Mouse (Mus musculus): ENCODE results near the gene 9230112D13Rik. TPM values are rescaled to one million over a fixed set of nuclear protein-coding genes. Genes with fewer than 3 reads are reported as not detected.

9230112D13Rik gene
- total and polyA plus RNA-seq, 3 experiments, result 1.6 to 1.9 (median 1.7) TPM

GRCm38 (mm10) chr14:34528804-34529203 lies 6.2 kb upstream of the 9230112D13Rik start:
- TF ChIP-seq CHD1 (IDR thresholded peaks at IDR 0.05; ENCODE audit: low read depth, low read length) (no peak), IRF4 (IDR thresholded peaks at IDR 0.05; ENCODE audit: low read depth, low read length) (no peak), RCOR1 (conservative IDR thresholded peaks at IDR 0.05; ENCODE audit: low read depth, low read length) (no peak)
- no peak for DNase-seq (ENCODE audit: extremely low read depth)
- H3K79me2 ChIP-seq (replicated peaks; ENCODE audit: control insufficient read depth, extremely low read depth, insufficient read depth, poor library complexity, severe bottlenecking), result no peaks in the 10 kb centered on the region
- H3K4me3 ChIP-seq (replicated peaks in 1 of 3; ENCODE audit: low read depth in 2 of 3, low read length in 2 of 3, poor library complexity in 1 of 3), result no peak overlapping the region
- no peaks in the 10 kb centered on the region for H3K36me3 ChIP-seq (replicated peaks in 1 of 2; ENCODE audit: control insufficient read depth in 1 of 2, insufficient read depth in 1 of 2, low read length in 1 of 2)
- no peak overlapping the region for H3K27ac ChIP-seq (ENCODE audit: insufficient read depth, low read depth)
- peaks cover 4 to 9% of the 10 kb centered on the region in 2 experiments; a peak in 2 of 4 replicates for H3K4me1 ChIP-seq (ENCODE audit: control insufficient read depth in 1 of 2, insufficient read depth in 2 of 2)
- H3K4me2 ChIP-seq (ENCODE audit: insufficient read depth, low read depth, poor library complexity, severe bottlenecking), result no peak overlapping the region
- no peaks in the 10 kb centered on the region for H3K27me3 ChIP-seq (replicated peaks)
- in situ Hi-C loops (cut with MboI; ENCODE audit: low pct_ligation_motif_present, low pct_unique_long_range_greater_than_20kb, low sequenced_read_pairs) (no loop called here), dilution Hi-C loops (cut with MboI; ENCODE audit: extremely low pct_ligation_motif_present, extremely low pct_unique_long_range_greater_than_20kb, low sequenced_read_pairs) (no loop called here)
- peaks cover 2% of the 10 kb centered on the region for H3K9me3 ChIP-seq (replicated peaks; ENCODE audit: low read length)
- H3K9ac ChIP-seq (ENCODE audit: insufficient read depth, low read depth), result no peak overlapping the region

- H3K9me3 ChIP-seq (replicated peaks; ENCODE audit: low read length), result no peaks in the 10 kb centered on the region
- peak overlapping the region; percentile 87 for H3K27ac ChIP-seq (ENCODE audit: insufficient read depth, low read depth)
- H3K36me3 ChIP-seq (replicated peaks in 1 of 2; ENCODE audit: control insufficient read depth in 1 of 2, insufficient read depth in 1 of 2, low read length in 1 of 2), result no peaks in the 10 kb centered on the region
- DNase-seq (ENCODE audit: extremely low read depth), result peak; percentile 88
- peak overlapping the region; percentile 80 for H3K9ac ChIP-seq (ENCODE audit: insufficient read depth, low read depth)
- H3K79me2 ChIP-seq (replicated peaks; ENCODE audit: control insufficient read depth, extremely low read depth, insufficient read depth, poor library complexity, severe bottlenecking), result no peaks in the 10 kb centered on the region
- in situ Hi-C loops (cut with MboI; ENCODE audit: low pct_ligation_motif_present, low pct_unique_long_range_greater_than_20kb, low sequenced_read_pairs), result no loop called here
- dilution Hi-C loops (cut with MboI; ENCODE audit: extremely low pct_ligation_motif_present, extremely low pct_unique_long_range_greater_than_20kb, low sequenced_read_pairs), result no loop called here
- peak overlapping the region; percentile 60 for H3K4me2 ChIP-seq (ENCODE audit: insufficient read depth, low read depth, poor library complexity, severe bottlenecking)
- H3K4me3 ChIP-seq (replicated peaks in 1 of 3; ENCODE audit: low read depth in 2 of 3, low read length in 2 of 3, poor library complexity in 1 of 3), result peak overlapping the region; percentile 56 to 61 (median 59)
- peaks cover 11 to 50% of the 10 kb centered on the region in 2 experiments for H3K4me1 ChIP-seq (ENCODE audit: control insufficient read depth in 1 of 2, insufficient read depth in 2 of 2)
- no peaks in the 10 kb centered on the region for H3K27me3 ChIP-seq (replicated peaks)
- peak; percentile 62; the same call in 1 of the 2 replicates for TF ChIP-seq MEF2A (IDR thresholded peaks at IDR 0.05; ENCODE audit: borderline replicate concordance, low read depth, low read length)
- peak; percentile 63 for TF ChIP-seq TCF12 (IDR thresholded peaks at IDR 0.05; ENCODE audit: low read depth, low read length)
- no peak for TF ChIP-seq KAT2A (IDR thresholded peaks at IDR 0.05; ENCODE audit: insufficient replicate concordance, low read length)
- peak; percentile 65 for TF ChIP-seq POLR2A (IDR thresholded peaks at IDR 0.05; ENCODE audit: low read depth, low read length)
- TF ChIP-seq NELFE (IDR thresholded peaks at IDR 0.05; ENCODE audit: low read depth, low read length), result peak; percentile 86
- no peak; the same call in 1 of the 2 replicates for TF ChIP-seq CHD1 (IDR thresholded peaks at IDR 0.05; ENCODE audit: low read depth, low read length)
- TF ChIP-seq MAX (IDR thresholded peaks at IDR 0.05; ENCODE audit: low read length), result peak; percentile 74
- TF ChIP-seq ZMIZ1 (IDR thresholded peaks at IDR 0.05; ENCODE audit: low read depth, low read length), result peak; percentile 65; the same call in 1 of the 2 replicates
- TF ChIP-seq EP300 (IDR thresholded peaks at IDR 0.05; ENCODE audit: low read length), result peak; percentile 74
- peak; percentile 41; the same call in 1 of the 2 replicates for TF ChIP-seq HCFC1 (IDR thresholded peaks at IDR 0.05; ENCODE audit: low read depth, low read length)
- TF ChIP-seq PAX5 (IDR thresholded peaks at IDR 0.05; ENCODE audit: low read length), result no peak
- TF ChIP-seq CHD2 (IDR thresholded peaks at IDR 0.05; ENCODE audit: low read length), result peak; percentile 82
- no peak for TF ChIP-seq RAD21 (IDR thresholded peaks at IDR 0.05; ENCODE audit: low read depth, low read length)
- peak; percentile 68 for TF ChIP-seq ELF1 (IDR thresholded peaks at IDR 0.05; ENCODE audit: low read depth, low read length)
- no peak for TF ChIP-seq JUN (IDR thresholded peaks at IDR 0.05; ENCODE audit: insufficient read depth, low read depth, low read length)
- peak; percentile 66 for TF ChIP-seq ETS1 (conservative IDR thresholded peaks at IDR 0.05; ENCODE audit: low read depth, low read length)
- TF ChIP-seq MAZ (IDR thresholded peaks at IDR 0.05; ENCODE audit: low read depth, low read length), result peak; percentile 77; the same call in 1 of the 2 replicates
- TF ChIP-seq ZKSCAN1 (IDR thresholded peaks at IDR 0.05; ENCODE audit: borderline replicate concordance, low read depth, low read length), result no peak
- no peak for TF ChIP-seq CTCF (conservative IDR thresholded peaks at IDR 0.05 in 1 of 2, IDR thresholded peaks at IDR 0.05 in 1 of 2; ENCODE audit: low read depth in 2 of 2, low read length in 2 of 2)
- TF ChIP-seq UBTF (IDR thresholded peaks at IDR 0.05; ENCODE audit: low read depth, low read length), result no peak
- TF ChIP-seq JUND (conservative IDR thresholded peaks at IDR 0.05; ENCODE audit: low read depth, low read length), result peak; percentile 52
- TF ChIP-seq MAFK (IDR thresholded peaks at IDR 0.05; ENCODE audit: insufficient replicate concordance, low read length), result peak; percentile 44; the same call in 1 of the 2 replicates
- no peak; the same call in 1 of the 2 replicates for TF ChIP-seq BHLHE40 (IDR thresholded peaks at IDR 0.05; ENCODE audit: low read depth, low read length)
- 0 out of 2 replicates have a peak, but pooled peaks have one; percentile 19 for TF ChIP-seq E2F4 (IDR thresholded peaks at IDR 0.05; ENCODE audit: insufficient replicate concordance, low read depth, low read length)
- TF ChIP-seq GABPA (IDR thresholded peaks at IDR 0.05; ENCODE audit: insufficient replicate concordance, low read depth, low read length), result no peak
- TF ChIP-seq SMC3 (IDR thresholded peaks at IDR 0.05; ENCODE audit: low read depth, low read length), result no peak; the same call in 1 of the 2 replicates
- no peak for TF ChIP-seq USF2 (conservative IDR thresholded peaks at IDR 0.05; ENCODE audit: low read depth, low read length)
- TF ChIP-seq MYC (IDR thresholded peaks at IDR 0.05; ENCODE audit: low read depth, low read length), result peak; percentile 61; the same call in 1 of the 2 replicates
- TF ChIP-seq NRF1 (IDR thresholded peaks at IDR 0.05; ENCODE audit: low read depth, low read length), result no peak
- TF ChIP-seq MXI1 (IDR thresholded peaks at IDR 0.05; ENCODE audit: low read depth, low read length), result peak; percentile 70
These were observed 4.5 kb downstream of the 9230112D13Rik start for GRCm38 (mm10) chr14:34517959-34518544.
